Mouse (Mus musculus) gastrocnemius, postnatal 25 days (tissue): ENCODE results near the gene Fgr. TPM values are rescaled to one million over a fixed set of nuclear protein-coding genes. Genes with fewer than 3 reads are reported as not detected.
A peak's percentile ranks its signal among the peaks of the same experiment; 100 is the strongest.

ENCODE experiments used
- DNase-seq: peaks from one replicate; pipeline ENCODE4 v3.0.0; 2022
- total RNA-seq, 2 experiments: library from RNA; stranded (reverse); gene quantifications; 1 replicate in 1 of 2; 2 replicates in 1 of 2; pipeline ENCODE4 v1.2.3; 2021

The Fgr gene
- total RNA-seq, 2 experiments from 2014 or later = 0.43 TPM; not detected in 1

DNA sequence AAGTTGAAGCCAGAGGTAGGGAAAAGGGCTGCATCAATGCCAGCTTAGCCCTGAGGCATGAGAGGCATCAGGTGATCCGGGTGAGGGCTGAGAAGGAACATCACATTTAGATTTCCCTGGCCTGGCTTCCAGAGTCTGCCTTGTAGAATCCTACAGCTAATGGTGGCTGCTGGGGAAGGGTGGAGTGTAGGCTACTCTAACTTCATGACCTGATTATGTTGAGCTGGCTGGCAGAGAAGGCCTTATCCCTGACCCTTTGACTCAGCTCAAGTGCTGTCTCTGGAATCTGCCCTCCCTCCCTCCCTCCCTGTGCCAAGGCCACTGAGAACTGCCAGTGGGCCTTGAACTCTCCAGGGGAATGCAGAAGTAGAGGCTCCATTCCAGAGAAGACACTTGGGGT, 61.6 kb downstream of the Fgr start:
- peak; percentile 51 for DNase-seq

DNA sequence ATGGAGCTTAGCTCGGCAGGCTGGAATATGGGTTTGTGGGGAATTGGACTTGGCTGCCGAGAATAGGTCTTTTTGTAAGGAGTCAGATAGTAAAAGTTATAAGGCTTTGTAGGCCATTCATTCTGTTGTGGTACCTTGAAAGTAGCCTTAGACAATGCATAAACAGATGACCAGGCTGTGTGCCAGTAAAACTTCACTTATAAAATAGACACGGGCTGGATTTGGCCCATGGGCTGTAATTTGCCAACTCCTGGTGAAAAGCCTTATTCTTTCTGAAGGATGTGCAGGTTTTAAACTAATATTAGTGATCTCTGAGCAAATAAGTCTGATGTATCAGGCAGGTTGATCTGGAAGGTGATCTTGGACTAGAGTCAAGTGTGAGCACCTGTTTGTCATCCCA, 62.1 kb downstream of the Fgr start:
- DNase-seq = no peak

DNA sequence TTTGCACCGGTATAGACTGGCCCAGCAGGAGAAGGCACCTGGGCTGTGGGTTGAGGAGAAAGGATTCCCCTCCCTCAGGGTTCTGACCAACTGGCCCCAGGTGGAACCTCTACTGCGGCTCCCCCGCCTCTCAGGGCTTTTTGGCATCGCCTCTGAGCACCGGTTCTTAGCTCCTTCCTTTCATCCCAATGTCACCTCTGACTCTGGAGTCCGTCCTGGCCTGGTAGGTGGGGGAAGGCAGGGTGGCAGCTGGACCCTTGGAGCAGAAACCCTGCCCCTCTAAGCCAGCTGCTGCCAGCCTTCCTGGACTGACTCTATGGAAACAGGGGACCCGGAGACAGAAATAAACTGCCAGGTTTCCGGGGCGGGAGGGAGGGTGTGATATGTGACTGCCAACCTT, 63.4 kb downstream of the Fgr start:
- no peak for DNase-seq

DNA sequence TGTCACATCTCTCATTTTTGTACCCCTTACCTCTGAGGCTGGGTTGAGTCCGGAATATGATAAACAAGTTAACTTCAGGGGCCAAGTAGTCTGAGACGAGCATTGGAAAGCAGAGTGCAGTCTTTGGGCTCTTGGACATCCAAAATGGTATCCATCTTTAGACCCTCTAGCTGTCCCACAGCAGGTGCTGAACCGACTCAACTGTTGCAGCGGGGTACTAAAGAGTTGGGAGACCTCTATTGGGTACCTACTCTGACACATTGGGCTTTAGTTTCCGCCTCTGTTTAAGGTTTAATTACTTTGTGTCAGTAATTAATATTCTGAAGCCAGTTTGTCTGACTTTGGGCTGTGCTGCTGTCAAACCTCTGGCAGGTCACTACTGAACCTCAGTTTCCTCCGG, 63.9 kb downstream of the Fgr start:
- DNase-seq = no peak

DNA sequence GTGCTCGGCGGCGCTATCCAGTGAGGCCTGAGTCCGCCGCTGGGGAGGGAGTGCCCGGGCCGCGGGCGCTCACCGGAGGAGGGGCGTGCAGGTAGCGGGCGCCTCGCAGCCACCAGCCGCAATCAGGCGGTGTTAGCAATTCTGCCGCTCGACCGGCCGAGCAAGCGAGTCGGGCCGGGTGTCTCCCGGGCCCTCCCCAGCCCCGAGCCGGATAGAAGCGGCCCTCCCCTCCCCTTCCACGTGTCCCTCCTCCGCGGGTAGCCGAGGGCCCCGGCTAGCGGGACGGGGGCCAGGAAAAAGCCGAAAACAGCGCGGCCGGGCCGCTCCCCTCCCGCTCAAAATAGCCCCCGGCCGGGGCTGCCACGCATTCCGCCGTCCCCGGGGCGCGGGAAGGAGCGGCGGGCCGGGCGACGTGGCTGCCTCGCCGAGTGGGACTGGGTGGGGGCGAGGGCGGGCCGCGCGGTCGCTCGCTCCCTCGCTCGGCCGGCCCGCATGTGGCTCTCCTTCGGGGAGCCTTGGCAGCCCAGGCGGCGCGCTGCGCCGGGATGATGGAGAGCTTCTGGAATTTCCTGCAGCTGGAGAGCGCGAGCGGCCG, 64.7 kb downstream of the Fgr start:
- peak; percentile 74 for DNase-seq

- DNase-seq = peak; percentile 68
These were observed 65.4 kb downstream of the Fgr start for GRCm38 (mm10) chr4:133039116-133039819.

GRCm38 (mm10) chr4:133039832-133040231, 65.9 kb downstream of the Fgr start:
- DNase-seq = no peak

GRCm38 (mm10) chr4:133040241-133040904, 66.5 kb downstream of the Fgr start:
- no peak for DNase-seq

DNA sequence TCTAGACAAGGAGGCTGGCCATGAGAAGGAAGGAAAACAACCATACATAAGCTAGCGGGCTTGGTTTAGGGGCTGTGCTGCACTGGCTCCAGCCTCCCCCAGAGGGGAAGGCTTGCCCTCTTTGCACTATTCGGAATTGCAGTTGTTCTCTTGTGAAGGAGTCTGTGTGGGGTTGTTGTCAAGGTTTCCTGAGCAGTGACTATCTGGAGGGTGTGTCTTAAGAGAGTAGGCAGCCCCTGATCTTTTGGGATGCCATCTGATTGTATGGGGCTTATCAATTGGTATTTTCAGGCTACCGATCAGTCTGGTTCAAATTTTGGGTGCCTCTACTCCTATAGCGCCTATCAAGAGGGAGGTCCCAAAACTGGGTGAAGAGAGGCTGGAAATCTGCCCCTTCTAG, 68.3 kb downstream of the Fgr start:
- no peak for DNase-seq

DNA sequence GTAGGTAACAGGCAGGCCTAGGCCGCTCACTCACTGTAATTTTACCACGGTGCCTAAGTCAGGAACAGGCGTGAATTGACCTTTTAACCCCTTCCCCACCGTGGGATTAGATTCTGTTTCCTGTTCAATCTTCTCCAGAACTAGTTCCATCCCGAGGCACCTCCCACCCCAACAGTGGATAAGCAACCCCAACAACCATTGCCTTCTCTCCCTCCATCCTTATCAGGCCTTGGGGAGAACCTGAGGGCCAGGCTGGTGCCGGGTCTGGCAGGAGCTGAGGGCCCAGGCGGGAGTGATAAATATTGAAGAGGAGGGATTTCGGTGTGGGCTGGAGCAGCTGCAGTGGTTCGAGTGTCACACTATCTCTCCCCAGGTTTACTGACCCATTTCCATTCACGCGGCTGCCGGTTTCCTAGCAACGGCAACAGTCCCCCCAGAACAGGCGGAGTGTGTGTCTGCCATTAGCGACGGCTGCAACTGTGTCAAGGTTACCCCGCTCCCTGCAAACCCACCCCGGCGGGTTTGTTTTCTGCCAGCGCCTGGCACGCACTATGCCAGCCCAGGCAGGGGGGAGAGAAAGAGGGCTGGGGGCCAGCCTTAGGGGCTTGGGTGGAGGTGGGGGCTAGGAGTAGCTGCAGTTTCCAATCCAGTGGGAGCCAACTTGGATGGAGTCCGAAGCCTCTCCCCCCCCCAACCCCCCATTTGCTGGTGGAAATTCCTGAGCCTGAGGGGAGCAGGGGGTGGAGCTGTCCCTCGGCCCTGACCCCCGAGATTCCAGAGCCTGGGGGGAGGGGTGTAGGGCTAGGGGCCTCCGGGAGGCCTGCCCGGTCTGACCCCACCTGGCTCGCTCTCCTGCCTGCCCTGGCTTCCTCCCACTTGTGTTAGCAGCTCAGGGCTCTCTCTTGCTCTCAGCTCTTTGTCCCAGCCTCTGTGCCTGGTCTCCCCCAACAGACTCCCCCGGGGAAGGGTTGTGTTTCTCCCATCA, 69.0 kb downstream of the Fgr start:
- no peak for DNase-seq

DNA sequence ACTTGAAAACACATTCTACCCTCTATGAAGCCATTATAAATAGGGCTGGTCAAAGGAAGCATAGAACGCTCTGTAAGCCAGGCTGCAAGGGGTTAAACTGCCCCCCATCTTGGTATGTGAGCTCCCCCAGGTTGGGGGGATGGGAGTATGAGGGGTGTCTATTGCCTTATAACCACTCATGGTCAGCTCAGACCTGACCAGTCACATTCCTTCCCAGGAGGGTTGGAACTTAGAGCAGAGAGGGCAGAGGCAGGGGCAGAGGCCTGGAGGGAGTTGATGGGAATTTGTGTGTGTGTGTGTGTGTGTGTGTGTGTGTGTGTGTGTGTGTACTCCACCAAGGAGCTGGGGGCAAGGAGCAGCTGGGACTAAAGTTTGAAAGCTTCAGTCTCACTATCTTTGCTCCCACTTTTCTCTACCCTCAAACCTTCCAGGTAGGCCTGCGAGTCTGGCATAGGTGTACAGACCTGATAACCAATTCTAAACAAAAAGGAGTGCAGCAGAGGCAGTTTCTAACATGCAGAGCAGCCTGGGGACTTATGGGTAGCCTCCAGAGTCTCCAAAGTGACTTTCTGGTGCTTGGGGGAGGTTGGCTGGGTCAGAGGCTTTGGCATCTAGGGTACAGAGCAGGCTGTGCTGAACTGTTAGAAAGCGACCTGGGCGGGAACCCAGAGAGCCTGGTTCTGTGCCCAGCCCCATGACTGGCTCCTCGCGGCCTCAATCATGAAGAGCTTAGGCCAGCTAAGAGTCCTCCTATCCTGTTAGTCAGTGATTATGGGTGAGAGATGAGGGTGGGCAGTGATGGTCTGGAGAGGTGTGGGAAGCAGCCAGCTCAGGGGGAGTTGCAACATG, 70.1 kb downstream of the Fgr start:
- peak; percentile 85 for DNase-seq

DNA sequence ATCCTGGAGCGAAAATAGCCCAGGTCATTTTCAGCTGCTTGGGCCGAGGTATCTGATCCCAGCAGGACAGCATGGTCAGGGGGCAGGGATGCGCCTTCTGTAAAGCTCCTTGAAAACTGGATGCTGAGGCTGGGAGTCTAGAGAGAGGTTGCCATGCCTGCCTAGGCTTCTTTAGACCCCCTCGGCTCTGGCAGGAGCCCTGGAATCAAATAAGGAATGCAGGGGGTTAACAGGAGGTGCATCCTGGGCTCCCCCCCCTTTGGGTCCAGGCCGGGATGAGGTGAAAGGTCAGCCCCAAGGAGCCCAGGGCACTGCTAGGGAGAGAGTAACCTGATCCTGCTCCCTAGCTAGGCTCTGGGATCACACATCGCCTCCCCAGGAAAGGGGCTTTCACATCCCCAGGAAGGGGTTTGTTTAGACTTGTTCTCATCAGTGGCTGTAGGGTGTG, 70.8 kb downstream of the Fgr start:
- no peak for DNase-seq

GRCm38 (mm10) chr4:133045771-133046474, 72.0 kb downstream of the Fgr start:
- no peak for DNase-seq

- no peak for DNase-seq
These were observed 72.9 kb downstream of the Fgr start for GRCm38 (mm10) chr4:133046691-133047352.

GRCm38 (mm10) chr4:133047353-133048105, 73.6 kb downstream of the Fgr start:
- DNase-seq = no peak

- no peak for DNase-seq
These were observed 75.4 kb downstream of the Fgr start for GRCm38 (mm10) chr4:133049071-133049920.

DNA sequence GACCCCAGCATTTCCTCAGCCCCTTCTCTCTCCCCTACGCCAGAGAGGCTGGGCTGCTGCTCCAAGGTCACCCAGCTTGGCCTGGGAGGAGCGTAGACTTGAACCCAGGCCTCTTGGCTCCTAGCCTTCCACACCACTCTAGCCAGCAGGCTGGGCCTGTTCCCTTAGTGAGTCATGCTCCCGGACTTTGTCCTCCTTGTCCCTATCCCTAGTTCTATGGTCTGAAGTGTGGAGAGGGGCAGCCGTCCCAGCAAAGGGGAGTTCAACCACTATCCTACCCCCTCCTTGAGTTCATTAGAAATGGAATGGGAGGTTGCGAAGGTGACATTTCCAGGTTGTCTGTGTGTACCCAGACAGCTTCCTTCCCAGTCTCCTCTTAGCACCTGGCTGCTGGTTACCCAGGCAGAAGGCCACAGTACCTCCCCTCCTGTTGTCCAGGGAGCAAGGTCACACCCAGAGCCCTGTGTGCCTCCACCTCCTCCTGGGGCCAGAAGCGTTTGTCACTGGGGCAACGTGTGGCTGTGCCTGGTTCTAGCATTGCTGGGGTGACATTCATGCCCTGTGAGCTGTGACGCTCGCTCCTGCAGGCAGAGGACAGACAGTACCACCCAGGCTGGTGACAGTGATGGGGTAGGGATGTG, 76.4 kb downstream of the Fgr start:
- DNase-seq = no peak
